Mouse (Mus musculus) kidney, postnatal 0 days (tissue): ENCODE results near the gene Otos. TPM values are rescaled to one million over a fixed set of nuclear protein-coding genes. Genes with fewer than 3 reads are reported as not detected.

Experiments used
- ATAC-seq: fragments of 200-750 bp; cut with Nextera tagmentation; replicated peaks from 2 replicates; pipeline ENCODE4 v1.8.0; 2017; ENCODE audit warnings: low read depth, moderate number of reproducible peaks, moderate TSS enrichment, moderate library complexity; ENCODE audit not compliant: low FRiP score
- DNase-seq: peaks from one replicate; pipeline ENCODE4 v3.0.0-alpha.2; 2016; ENCODE audit warnings: low spot score
- H3K27ac ChIP-seq: fragments of 300-500 bp; sonication (generic); 2 replicates; pipeline ENCODE4 v1.5.1; 2014; ENCODE audit warnings: mild to moderate bottlenecking
- H3K27me3 ChIP-seq: fragments of 300-500 bp; sonication (generic); 2 replicates; pipeline ENCODE4 v1.6.1; 2014; ENCODE audit warnings: low read length, mixed read lengths; ENCODE audit not compliant: insufficient read depth
- H3K36me3 ChIP-seq: fragments of 300-500 bp; sonication (generic); 2 replicates; pipeline ENCODE4 v1.6.1; 2014; ENCODE audit warnings: low read length, mixed read lengths; ENCODE audit not compliant: insufficient read depth
- H3K4me1 ChIP-seq: fragments of 300-500 bp; sonication (generic); replicated peaks from 2 replicates; pipeline ENCODE4 v1.6.1; 2014; ENCODE audit warnings: antibody characterized with exemption, low read length, mixed read lengths; ENCODE audit not compliant: insufficient read depth
- H3K4me2 ChIP-seq: fragments of 300-500 bp; sonication (generic); 2 replicates; pipeline ENCODE4 v1.6.1; 2014; ENCODE audit warnings: mild to moderate bottlenecking, low read length, moderate library complexity, mixed read lengths
- H3K4me3 ChIP-seq: fragments of 300-500 bp; sonication (generic); replicated peaks from 2 replicates; pipeline ENCODE4 v1.5.1; 2014; ENCODE audit warnings: low read depth, low read length
- H3K9ac ChIP-seq: fragments of 300-500 bp; sonication (generic); 2 replicates; pipeline ENCODE4 v1.6.1; 2014; ENCODE audit warnings: low read depth, low read length
- H3K9me3 ChIP-seq: fragments of 300-500 bp; sonication (generic); replicated peaks from 2 replicates; pipeline ENCODE4 v1.6.1; 2016; ENCODE audit warnings: low read length, inconsistent platforms, mixed read lengths
- CTCF ChIP-seq: IDR thresholded peaks from 2 replicates; pipeline ENCODE4 v1.5.1; 2016; ENCODE audit warnings: antibody characterized with exemption, low read depth, mild to moderate bottlenecking, moderate library complexity
- WGBS: fragments of 180-500 bp; shearing (Covaris S2); extraction: QIAGEN DNeasy Blood & Tissue Kit; methylation state at CpG from one replicate; pipeline ENCODE4 v1.1.7; 2014; 5-methylcytosine and 5-hydroxymethylcytosine counted together
- polyA plus RNA-seq: library from polyadenylated mRNA; unstranded; fragments of >200 nt; fragmentation: Nextera tagmentation; extraction: Ambion mirVana; gene quantifications from 2 replicates; pipeline ENCODE4 v1.2.1, GENCODE M21; 2015

Otos gene
- polyA plus RNA-seq, 1 experiment from 2014 or later = 1.3 TPM

DNA sequence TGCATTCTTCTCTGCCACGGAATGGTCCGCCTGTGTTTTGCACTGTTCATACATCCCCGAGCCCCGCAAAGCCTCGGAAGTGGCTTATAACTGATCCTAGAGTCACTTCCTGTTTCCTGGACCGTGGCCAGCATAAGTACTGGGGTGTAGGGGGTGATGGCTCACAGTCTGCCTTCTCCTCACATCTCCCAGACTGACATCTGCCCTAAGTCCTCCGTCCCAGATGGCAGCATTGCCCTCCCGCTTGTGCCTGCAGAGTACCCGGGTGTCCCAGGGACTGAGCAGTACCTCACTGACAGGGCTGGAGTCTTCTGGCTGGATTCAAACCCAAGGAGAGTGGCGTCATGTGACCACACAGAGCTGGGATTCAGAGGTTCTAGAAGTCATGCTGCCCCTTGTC lies 444 bp downstream of the Otos start:
- no peak for TF ChIP-seq CTCF
- ATAC-seq (peak; percentile 23; the same call in 1 of the 2 replicates), DNase-seq (no peak)
- Histone ChIP-seq H3K4me2 (no peak overlapping the region), H3K27me3 (no peaks in the 10 kb centered on the region), H3K4me1 (no peaks in the 10 kb centered on the region; the same call in 1 of the 2 replicates), H3K9me3 (no peaks in the 10 kb centered on the region), H3K36me3 (no peaks in the 10 kb centered on the region), H3K9ac (no peak overlapping the region), H3K4me3 (no peak overlapping the region), H3K27ac (no peak overlapping the region)
- 42% methylated on average over 10 of the region's 10 CpGs for WGBS

DNA sequence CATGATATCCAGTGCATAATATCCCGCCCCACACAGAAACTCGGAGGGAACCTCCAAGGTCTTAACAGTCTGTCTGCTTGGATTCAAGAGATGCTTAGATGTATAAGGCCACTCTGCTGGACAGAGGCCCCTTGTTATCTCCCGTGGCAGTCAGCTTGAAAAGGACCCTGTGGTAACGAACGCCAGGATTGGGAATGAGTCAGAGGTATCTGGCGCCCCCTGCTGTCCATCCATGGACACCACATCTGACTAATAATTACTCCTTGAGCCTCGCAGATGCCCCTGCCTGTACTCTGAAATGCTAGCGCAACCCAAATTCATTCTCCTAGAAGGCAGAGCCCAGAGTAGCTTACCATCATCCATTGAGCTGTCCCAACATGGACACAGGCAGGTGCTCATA lies 889 bp downstream of the Otos start:
- H3K9ac ChIP-seq = no peak overlapping the region
- ATAC-seq (peak; percentile 36; the same call in 1 of the 2 replicates), DNase-seq (peak; percentile 90)
- WGBS = 8% methylated on average over 8 of the region's 8 CpGs
- H3K9me3 ChIP-seq = no peaks in the 10 kb centered on the region
- peak; percentile 91 for TF ChIP-seq CTCF
- no peaks in the 10 kb centered on the region; the same call in 1 of the 2 replicates for H3K4me1 ChIP-seq
- no peak overlapping the region for H3K4me2 ChIP-seq
- H3K27me3 ChIP-seq = no peaks in the 10 kb centered on the region
- H3K4me3 ChIP-seq = no peak overlapping the region
- H3K36me3 ChIP-seq = no peaks in the 10 kb centered on the region
- no peak overlapping the region for H3K27ac ChIP-seq

DNA sequence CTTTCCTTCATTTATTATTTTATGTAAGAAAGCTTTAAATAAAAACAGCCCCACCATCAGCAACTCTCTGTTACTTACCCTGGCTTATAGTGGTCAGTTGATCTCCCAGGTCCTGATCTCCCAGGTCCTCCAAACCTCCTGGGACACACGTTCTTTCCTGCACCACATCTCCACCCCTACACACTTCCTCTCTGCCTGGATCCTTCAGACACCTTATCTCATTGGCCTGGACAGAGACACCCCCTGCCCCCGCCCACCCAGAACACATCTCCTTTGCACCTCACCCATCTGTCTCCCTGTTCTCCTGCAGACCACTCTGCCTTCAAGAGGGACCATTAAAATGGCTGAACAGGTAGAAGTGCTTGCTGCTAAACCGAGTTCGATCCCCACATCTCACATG lies 1.6 kb downstream of the Otos start:
- Histone ChIP-seq H3K36me3 (no peaks in the 10 kb centered on the region), H3K4me1 (no peaks in the 10 kb centered on the region; the same call in 1 of the 2 replicates), H3K9me3 (no peaks in the 10 kb centered on the region), H3K27me3 (no peaks in the 10 kb centered on the region), H3K27ac (no peak overlapping the region), H3K4me3 (no peak overlapping the region), H3K9ac (no peak overlapping the region), H3K4me2 (no peak overlapping the region)
- ATAC-seq (no peak), DNase-seq (no peak)
- no peak for TF ChIP-seq CTCF
- WGBS = 70% methylated on average over 4 of the region's 4 CpGs

DNA sequence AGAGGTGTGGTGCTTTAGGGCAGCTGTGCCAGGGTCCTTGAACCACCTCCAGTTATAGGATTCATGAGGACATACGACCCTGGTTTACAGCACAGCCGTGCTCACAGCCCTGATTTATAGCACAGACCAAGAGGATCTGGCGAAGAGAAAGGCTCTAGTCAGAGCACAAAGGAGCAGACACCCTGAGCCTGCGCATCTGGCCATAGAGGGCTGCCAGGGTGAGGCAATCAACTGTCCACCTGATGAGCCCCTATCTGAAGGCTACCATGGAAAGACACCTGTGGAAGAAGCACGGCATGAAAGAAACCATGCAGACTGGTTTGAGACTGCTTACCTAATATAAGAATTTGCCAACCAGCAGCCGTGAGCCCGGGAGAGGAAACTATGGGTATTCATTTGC lies 2.0 kb downstream of the Otos start:
- 50% methylated on average over 7 of the region's 7 CpGs for WGBS
- no peak overlapping the region for H3K27ac ChIP-seq
- DNase-seq = no peak

DNA sequence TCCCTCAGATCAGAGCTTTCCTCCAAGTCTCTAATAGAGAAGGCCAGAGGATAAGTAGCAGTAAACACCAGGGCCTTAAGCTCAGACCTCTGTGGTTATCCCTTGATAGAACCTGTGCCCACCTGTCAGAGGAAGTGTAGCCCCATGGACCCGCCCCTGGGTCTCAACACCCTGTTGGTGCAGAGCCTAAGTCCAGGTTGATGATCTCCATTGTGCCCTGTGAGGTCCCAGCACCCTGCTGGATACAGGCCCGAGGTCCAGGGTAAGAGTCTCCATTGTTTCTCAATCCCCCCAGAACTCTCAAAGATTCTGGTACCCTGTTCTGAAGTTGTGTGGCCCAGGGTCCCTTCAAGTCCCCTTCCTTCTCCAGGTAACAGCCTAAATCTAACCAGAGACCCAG lies 2.5 kb downstream of the Otos start:
- Histone ChIP-seq H3K4me1 (peaks cover 1% of the 10 kb centered on the region; the same call in 1 of the 2 replicates), H3K9me3 (no peaks in the 10 kb centered on the region), H3K4me2 (no peak overlapping the region), H3K4me3 (no peak overlapping the region), H3K27ac (no peak overlapping the region), H3K27me3 (no peaks in the 10 kb centered on the region), H3K9ac (no peak overlapping the region), H3K36me3 (no peaks in the 10 kb centered on the region)
- DNase-seq = no peak
- no peak for TF ChIP-seq CTCF
- no peak for ATAC-seq
- 61% methylated on average over 2 of the region's 2 CpGs for WGBS

More for the DNA sequence above, 2.0 kb downstream of the Otos start:
- H3K4me1 ChIP-seq = no peaks in the 10 kb centered on the region; the same call in 1 of the 2 replicates
- H3K4me3 ChIP-seq = no peak overlapping the region
- TF ChIP-seq CTCF = no peak
- H3K27me3 ChIP-seq = no peaks in the 10 kb centered on the region
- H3K9me3 ChIP-seq = no peaks in the 10 kb centered on the region
- no peak for ATAC-seq
- no peak overlapping the region for H3K4me2 ChIP-seq
- no peak overlapping the region for H3K9ac ChIP-seq
- H3K36me3 ChIP-seq = no peaks in the 10 kb centered on the region

DNA sequence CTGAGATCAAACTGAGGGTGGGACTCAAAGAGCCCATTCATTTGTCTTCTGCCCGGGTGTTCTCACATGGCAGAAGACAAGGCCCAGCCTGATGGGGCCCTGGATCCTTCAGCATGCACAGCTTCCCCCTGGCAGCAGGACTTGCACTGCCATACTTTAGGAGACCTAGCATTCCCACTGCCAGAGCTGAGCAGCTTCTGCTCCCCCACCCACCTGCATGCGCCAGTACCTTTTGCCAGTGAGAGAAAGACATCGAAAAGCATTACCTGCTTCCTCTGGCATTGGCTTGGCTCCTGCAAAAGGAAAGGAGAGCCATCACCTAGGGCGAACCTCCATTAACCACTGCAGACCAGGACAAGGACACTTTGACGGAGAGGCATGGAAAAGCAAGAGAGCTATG lies 3.7 kb downstream of the Otos start:
- H3K4me1 ChIP-seq = peaks cover 9% of the 10 kb centered on the region; the same call in 1 of the 2 replicates
- ATAC-seq (no peak), DNase-seq (no peak)
- no peak overlapping the region for H3K4me3 ChIP-seq
- no peaks in the 10 kb centered on the region for H3K36me3 ChIP-seq
- no peak for TF ChIP-seq CTCF
- H3K27me3 ChIP-seq = no peaks in the 10 kb centered on the region
- 86% methylated on average over 5 of the region's 5 CpGs for WGBS
- no peak overlapping the region for H3K4me2 ChIP-seq
- no peaks in the 10 kb centered on the region for H3K9me3 ChIP-seq
- H3K9ac ChIP-seq = no peak overlapping the region
- no peak overlapping the region for H3K27ac ChIP-seq

DNA sequence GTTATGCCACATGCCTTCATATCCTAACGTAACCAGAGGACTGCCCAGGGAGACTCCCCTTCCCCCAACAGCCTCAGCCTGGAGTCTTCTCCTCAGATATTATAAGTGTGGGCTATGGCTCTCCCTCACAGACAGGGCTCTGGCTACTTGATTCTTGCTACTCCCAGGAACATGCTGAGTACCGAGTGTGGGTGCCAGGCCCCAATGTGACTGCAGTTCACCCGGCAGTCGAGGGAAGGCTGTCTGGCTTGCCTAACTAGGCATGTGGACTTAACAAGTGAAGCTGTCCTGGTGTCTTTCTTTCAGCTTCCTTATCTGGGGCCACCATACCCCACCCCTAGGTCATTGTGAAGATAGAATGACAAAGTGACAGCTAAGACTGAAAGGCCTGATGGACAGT lies 5.0 kb downstream of the Otos start:
- no peak for DNase-seq
- H3K4me2 ChIP-seq = no peak overlapping the region

More for the DNA sequence above, 5.0 kb downstream of the Otos start:
- no peaks in the 10 kb centered on the region for H3K36me3 ChIP-seq
- no peaks in the 10 kb centered on the region for H3K27me3 ChIP-seq
- no peak overlapping the region for H3K27ac ChIP-seq
- H3K9me3 ChIP-seq = no peaks in the 10 kb centered on the region
- WGBS = 75% methylated on average over 4 of the region's 4 CpGs
- no peak for TF ChIP-seq CTCF
- no peak overlapping the region for H3K4me3 ChIP-seq
- ATAC-seq = no peak
- no peak overlapping the region for H3K9ac ChIP-seq
- peaks cover 9% of the 10 kb centered on the region; the same call in 1 of the 2 replicates for H3K4me1 ChIP-seq
